Mouse (Mus musculus): ENCODE data around the gene Slc22a16. TPM values are rescaled to one million over a fixed set of nuclear protein-coding genes. Genes with fewer than 3 reads are reported as not detected.

Slc22a16 gene
- not detected for polyA plus RNA-seq (2014; fragmentation: Illumina TruSeq; extraction: RNeasy Lipid Tissue Mini Kit (QIAGEN cat#74804))

DNA sequence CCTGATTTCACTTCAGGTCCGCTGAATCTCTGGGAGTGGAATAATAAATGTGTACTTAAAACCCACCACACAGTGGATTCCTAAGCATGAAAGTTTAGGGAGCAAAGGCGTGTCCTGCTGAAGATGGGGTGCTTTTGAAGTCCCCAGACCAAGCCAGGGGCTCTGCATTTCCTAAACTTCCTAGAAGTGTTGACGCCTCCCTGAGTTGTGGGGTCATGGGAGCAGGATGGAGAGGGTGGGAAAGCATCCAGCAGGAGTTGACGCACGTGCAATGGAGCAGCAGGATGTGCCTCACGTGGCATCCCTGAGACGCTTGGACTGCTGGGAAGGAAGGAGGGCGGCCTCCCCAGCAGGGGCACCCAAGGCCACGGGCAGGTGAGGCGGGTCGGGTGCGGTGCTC, at the start of gene Slc22a16:
Gene Slc22a16 (plus strand): TSS at position 301 of the 400 bp plus-strand sequence.

DNA sequence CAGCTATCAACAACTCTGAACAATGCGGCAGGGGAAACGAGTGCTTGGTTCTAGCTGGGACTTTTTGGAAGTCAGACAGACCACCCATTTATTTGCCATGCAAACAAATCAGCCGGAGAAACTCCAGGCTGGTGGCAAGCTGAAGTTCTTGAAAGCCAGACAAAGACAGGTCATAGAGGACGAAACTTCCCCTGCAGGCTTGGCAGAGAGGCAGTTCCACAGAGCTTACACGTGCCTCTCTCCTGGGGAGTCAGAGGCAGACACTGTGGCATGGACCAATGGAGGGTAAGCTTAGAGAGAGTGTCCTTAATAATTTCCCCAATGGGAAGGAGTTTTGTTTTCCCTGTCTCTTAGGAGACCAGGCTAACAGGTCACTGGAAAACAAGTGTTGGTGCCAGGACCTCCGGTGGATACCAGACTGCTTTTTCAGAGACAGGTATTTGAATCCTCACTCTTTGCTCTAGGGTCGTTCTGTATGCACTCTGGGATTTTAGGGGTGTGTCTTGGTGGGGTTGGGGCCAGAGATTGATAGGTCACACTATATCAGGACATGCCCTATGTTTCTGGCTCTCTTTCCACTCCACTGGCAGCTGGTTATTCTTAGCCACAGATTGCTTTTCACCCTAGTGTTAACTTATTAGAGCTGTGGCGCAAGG, 59.6 kb downstream of the Slc22a16 start, which contains the start of gene Ddo:
Gene Ddo (plus strand): TSS at position 356 of the 656 bp plus-strand sequence.

Other genes starting within 250 kb of the Slc22a16 start
- 63.5 TPM for gene Cdk19, start 230.8 kb upstream of the Slc22a16 start, polyA plus RNA-seq (2014; fragmentation: Illumina TruSeq; extraction: RNeasy Lipid Tissue Mini Kit (QIAGEN cat#74804))
- 8.2 TPM for gene Ddo, start 59.7 kb downstream of the Slc22a16 start, polyA plus RNA-seq (2014; fragmentation: Illumina TruSeq; extraction: RNeasy Lipid Tissue Mini Kit (QIAGEN cat#74804))
- gene Mettl24, start 112.9 kb downstream of the Slc22a16 start, polyA plus RNA-seq (2014; fragmentation: Illumina TruSeq; extraction: RNeasy Lipid Tissue Mini Kit (QIAGEN cat#74804)): 0.40 TPM